Mouse (Mus musculus) urinary bladder, postnatal 36 days (tissue): ENCODE data around the gene Wasl.

Experiments used
- DNase-seq, 2 experiments: peaks; one replicate each; pipeline ENCODE4 v3.0.0; 2022; ENCODE audit warnings: low spot score in 2 of 2, mixed read lengths in 1 of 2

Gene Wasl

DNA sequence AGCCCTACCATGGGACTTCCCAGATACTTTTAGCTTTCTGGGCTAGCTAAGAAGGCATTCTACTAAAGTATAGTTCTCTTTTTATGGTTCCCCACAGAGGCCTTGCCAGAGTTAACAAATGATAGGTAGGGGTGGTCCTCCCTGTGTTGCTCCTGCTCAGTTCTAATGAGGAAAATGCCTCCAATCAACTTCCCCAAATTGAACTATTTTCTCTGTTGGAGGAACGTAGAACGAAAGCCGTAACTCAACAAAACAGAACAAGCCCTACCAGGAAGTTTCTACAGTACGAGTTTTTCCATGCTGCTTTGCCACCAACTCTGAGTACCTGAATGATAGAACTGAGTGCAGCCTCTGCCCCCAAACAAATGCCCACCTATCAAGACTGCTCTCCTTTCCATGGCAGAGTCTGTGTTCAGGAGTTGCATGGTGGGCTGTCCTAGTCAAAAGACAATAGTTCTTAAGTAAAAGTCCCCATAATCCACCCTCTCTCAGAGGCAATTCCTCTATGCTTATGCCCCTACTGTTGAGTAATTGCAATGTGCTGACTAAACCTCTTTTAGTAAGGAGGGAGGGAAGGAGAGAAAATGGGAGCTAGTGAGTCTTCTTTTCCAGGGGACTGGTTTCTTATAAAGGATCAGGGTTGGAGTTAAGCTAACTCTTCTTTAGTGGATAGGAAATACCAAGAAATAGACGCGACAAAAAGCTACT, 19.3 kb downstream of the Wasl start:
- no peak for DNase-seq

DNA sequence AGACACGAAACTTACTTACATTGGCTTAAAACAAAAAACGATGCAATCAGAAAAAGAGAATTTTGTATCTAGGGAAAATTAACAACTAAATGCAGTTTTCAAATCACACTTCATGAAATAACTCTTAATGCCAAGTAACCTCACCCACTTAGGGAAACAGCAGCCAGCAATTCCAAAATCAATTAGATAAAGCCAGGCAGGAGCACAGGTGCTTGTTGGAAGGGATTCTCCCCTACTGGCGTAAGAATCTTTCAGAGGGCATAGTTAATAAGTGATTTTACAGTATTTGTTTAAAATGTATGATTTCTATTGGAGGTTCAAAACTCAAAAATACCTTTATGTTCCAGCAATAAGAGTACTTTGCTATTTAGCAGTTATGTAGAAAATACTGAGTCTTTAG, 21.8 kb downstream of the Wasl start:
- DNase-seq: no peak

DNA sequence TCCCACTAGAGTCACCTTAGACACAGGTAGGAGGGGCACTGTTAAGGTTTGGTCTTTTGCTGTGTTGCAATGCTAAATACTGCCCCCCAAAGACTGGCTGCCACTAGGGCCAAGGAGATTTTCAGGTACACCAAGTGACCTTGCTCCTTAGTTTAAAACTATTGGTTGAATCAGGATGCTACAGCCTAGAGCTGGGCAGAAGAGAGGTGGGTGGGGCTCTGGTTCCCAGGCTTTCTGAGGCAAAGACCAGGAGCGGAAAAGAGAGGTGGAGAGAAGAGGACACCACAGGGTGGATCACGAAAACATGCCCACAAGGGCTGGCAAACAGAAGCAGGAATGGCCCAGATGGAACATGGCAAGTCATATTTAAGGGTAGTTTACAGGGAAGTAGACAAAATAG, 22.6 kb downstream of the Wasl start:
- DNase-seq: no peak

GRCm38 (mm10) chr6:24641286-24641685, 23.5 kb downstream of the Wasl start:
- no peak for DNase-seq

DNA sequence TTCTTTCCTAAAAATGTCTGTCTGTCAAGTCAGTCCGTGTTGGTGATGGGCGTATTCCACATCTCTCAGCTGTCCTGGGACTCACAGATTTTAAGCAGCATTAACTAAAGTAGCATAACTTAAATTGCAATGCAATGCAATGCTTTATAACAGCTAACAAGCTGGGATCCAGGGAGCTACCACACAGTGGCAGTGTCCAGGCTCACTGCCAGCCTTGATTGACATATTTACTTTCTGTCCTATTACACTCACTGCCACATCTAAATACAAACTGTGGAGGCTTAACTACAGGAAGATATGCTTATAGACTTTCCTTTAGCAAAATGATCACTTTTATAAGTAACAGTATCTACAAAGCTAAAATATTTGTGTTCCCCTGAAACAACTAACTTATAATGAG, 29.0 kb downstream of the Wasl start:
- DNase-seq: no peak

DNA sequence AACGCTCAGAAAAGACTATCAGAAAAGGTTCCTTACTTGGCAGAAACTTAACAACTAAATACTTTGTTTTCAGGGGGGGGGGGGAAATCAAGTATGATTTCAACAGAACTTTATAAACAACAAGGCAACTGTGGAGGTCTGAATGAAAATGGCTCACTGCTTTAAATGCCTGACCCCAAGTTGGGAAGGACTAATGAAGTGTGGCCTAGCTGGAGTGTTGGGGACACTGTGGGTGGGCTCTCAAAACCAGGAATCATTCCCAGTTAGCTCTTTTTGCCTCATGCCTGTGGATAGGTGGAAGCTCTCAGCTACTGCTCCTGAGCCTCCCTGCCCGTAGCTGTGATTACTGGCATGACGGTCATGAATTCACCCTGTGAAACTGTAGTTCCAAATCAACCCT, 30.7 kb downstream of the Wasl start:
- DNase-seq: no peak

DNA sequence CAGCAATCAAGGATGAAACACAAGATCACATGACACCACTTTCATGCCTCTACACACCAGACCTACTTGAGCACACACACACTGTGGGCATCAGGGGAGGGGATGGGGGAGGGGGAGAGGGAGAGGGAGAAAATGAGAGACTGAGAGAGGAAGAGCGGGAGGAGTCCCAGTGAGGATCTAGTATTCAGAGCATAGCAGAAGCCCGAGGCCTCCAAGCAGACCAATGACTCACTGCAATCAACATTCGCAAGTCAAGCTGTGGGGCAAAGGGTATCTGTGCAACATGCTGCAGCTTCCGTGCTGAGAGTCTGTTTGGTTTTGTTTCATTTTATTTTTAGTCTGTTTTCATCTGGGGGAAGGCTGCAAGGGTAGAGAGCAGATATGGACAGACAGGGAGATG, 32.7 kb downstream of the Wasl start:
- peak; percentile 21 to 39 for DNase-seq

DNA sequence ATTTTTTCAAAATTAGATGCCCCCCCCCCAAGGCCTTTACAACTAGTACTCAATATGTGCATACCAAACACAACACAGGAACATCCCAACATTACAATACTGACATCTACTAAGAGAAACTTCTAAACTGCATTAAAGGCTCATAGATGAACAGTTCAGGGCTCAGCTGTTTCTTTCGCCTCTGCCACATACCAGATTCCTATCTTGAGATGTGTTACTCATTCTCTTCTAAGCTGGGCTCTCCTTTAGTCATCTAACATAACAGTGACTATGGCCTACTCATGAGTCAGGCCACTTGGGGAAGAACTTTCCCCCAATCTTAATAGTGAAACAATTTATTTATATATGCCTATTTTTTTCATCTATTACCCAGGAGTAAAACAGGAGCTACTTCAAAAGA, 36.3 kb downstream of the Wasl start:
- no peak for DNase-seq

DNA sequence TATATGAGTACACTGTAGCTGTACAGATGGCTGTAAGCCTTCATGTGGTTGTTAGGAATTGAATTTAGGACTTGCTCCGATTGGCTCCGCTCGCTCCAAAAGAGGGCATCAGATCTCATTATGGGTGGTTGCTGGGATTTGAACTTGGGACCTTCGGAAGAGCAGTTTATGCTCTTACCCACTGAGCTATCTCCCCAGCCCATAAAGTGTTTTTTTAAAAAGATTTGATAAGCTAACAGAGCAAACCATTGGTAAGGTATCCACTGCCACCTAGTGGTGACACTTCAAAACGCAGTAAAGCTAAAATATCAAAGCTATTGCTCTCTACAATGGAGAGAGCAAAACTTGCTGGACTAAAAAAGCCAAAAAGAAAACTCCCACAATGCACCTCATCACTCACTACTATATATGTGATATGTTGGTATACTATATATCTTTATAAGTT, 37.2 kb downstream of the Wasl start:
- DNase-seq: no peak

DNA sequence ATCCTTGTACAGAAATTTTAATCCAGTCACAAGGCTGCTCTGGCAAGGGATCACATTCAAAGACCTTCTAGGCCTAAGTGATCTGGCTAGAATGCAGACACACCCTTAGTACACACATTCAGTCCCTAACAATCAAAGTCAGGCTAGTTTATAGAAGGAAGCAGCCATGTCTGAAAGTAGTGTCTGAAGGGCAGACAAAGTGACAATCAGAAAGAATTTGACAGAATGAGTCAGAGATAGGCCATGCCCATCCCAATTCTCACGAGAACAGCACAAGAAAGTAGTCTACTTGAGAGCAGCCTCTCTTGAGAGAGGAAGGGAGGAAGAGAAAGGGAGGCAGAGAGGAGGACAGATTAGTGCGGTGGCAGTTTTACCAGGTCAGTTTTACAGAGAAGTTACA, 42.7 kb downstream of the Wasl start:
- DNase-seq: no peak

DNA sequence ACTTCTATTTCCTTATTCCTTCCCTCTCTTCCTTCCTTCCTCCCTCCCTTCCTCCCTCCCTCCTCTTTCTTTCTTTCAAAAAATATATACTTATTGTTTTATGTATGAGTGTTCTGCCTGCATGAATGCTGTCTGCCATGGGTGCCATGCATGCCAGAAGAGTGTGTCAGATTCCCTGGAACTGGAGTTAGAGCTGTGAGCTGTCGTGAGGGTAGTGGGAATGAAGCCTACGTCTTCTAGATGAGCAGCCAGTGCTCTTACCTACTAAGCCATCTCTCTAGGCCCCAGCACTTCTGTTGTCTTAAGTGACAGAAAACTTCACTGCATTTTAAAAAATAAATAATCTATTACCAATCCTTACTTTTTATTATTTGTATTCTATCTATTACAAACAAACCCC, 43.9 kb downstream of the Wasl start:
- DNase-seq: no peak

DNA sequence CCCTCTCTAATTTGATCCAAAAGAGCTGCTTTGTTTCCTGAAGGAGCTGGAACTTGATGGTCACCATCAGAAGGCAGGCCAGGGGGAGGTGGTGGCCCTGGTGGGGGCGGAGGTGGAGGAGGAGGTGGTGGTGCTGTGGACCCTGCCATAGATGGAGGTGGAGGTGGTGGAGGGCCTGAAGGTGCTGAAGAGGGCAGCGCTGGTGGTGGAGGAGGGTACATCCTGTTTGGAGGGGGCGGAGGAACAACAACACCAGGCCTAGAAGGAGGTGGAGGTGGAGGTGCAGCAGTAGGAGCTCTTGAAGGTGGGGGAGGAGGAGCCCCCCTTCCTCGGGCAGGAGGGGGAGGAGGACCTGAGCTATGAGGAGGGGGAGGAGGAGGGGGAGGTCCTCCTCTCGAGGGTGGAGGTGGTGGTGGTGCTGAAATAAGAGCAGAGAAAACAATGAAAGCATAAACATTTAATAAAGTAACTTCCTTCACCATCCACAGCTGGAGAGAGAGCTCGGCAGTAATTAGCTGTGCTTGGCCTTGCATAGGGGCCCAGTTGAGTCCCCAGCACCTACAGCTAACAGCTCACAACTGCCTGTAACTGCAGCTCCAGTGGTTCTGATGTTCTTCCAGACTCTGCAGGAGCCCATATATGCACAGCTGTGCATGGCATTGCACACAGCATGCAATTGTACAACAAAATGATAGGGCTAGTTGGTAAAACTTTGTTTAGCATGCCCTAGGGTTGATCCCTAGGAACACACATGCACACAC, 45.3 kb downstream of the Wasl start:
- no peak for DNase-seq

- DNase-seq: no peak
These were observed 48.1 kb downstream of the Wasl start for GRCm38 (mm10) chr6:24616746-24617145.

DNA sequence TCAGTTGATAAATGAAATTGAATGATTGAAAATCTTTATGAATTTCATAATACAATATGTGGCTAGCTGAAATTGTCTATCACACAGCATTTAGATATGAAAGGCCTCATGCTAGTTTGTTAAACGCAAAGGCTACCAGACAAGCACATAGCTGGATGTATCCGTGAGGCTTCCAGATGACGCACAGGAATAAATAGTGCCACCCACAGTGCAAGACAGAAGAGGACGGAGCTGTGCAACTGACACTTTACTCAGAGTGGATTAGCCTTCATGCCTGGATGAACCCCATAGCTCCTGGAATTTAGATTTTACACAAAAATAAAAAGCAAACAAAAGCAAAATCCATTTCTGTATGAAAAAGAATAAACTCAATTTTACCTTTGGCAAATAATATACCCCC, 50.9 kb downstream of the Wasl start:
- no peak for DNase-seq

DNA sequence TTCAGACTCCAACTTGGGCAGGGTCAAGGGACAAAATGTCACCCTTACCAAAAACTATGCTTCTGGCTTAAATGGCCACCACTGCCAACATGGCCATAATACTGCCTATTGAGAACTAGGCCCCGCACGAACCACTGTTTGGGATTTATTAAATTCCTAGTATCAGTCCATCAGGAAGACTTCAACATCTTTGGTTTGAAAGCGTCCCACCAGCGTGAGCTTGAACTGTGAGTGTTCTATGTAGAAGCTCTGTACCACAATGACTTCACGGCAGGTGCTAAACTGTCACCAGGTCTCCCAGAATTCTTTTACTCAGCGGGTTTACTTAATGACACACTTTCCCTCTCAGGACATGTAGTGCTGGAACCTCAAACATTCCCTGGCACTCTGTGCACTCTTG, 51.5 kb downstream of the Wasl start:
- DNase-seq: no peak

DNA sequence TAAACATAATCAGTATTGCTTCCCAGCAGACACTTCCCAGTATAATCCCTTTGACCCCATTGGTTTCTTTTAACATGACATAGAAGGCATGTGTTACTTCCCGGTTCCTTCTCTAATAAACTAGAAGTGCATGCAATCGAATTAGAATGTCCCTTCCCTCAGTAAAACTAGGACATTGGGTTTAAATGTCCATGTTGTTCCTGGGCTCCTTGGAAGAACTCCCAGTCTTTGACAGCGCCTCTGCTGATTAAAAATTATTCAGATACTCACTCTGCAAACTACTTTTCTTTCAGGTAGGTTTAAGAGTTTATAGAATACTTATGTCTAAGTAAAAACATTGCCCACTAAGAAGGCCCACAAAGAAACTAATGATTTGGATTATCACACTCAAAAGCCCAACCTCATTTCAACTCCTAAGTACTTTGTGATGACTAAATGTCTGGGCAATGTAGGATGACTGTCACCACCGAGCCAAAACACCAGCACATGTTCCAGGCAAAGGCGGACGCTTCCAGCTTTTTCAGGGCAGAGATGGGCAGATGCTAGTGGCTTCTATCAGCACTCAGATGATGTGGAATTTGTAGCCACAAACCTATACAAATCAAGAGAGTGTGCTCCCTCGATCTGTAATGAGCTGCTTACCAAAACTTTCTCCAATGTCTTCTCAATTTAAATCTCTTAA, 52.6 kb downstream of the Wasl start:
- no peak for DNase-seq

DNA sequence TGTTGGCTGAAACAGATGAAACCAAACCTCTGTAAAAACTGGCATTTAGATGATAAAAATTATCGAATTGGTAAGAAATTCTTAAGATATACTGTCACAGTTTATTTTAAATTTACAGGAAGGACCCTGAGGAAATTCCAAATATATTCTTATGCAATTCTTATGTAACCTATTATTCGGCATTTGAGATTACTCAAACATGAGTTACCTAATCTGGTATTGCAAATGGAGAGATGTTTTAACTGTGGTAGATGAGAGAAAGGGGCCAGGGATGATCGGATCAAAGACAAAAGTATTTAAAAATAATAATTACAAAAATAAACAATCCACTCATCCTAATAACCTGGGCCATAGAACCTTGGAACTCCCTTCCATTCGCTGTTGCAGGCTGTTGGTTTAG, 54.5 kb downstream of the Wasl start:
- no peak for DNase-seq

DNA sequence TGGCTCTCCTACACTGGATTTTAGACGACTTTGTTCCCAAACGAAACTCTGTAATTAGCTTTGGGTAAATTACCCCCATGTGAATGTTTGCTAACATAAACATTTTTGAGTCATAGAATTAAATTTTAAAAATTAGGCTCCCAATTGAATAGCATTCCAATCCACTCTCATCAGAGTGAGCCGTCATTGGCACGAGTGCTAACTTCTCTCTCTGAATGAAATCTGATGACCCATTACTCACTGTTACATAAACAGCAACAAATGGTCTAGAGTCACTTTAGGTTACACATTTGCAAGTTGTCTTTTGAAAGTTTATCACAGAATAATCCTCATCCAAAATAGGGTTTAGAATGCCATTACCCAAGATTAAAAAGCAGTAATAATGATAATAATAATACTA, 55.3 kb downstream of the Wasl start:
- DNase-seq: no peak

DNA sequence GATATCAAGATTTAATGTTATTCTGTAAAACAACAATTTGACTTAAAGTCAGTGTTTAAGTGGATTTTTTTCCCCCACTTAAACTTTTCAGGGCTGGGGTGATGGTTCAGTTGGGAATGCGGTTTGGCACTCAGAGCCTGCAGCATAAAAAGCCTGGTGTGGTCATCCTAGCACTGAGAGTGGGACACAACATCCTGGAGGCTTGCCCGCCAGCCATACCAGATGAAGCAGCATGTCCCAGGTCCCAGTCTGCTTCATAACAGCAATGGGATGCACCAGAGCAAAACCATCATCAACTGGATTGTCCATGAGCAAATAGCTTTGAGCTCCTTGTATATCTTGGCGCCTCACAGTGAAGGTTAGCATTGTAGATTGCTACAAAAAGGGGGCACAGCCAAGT, 56.1 kb downstream of the Wasl start:
- DNase-seq: no peak

DNA sequence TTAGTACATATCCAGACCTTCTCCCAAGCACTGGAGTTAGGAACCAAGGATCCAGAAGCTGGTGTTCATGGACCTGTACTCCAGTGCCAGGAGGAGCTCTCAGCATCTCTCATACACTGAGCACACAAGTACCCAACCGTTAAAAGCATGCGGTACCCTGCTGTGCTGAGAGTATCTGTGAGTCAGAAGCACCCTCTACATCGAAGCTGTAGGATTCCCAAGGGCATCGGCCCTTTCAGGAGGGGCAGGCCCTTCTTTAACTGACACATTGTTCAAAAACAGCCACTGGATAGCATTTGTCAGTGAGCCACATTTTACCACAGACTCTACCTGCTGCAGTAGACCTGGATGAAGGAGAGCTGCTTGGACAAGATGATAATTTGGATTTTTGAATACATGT, 56.7 kb downstream of the Wasl start:
- no peak for DNase-seq

DNA sequence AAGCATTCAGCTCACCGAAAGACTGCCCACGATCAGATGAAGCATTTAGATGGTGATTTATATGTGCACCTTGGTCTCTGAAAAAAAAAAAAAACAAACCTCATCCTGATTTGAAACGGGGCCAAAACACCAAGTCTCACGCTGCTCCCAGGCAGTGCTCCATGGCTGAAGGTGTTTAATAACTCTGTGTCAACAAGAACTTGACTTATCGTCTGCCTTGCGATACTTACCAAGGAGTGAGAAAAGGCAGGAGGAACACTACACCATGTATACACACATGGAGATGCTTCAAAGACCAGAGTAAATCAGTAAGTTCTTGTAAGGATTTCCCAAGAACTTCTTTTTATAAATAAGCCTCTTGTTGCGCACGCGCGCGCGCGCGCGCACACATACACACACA, 57.3 kb downstream of the Wasl start:
- DNase-seq: no peak

GRCm38 (mm10) chr6:24606512-24606911, 58.3 kb downstream of the Wasl start:
- no peak for DNase-seq

- no peak for DNase-seq
These were observed 59.2 kb downstream of the Wasl start for GRCm38 (mm10) chr6:24605631-24606030.
